Mouse (Mus musculus) brain, adult 2 months (tissue): ENCODE measurements around the gene Adamtsl2.
A peak's percentile ranks its signal among the peaks of the same experiment; 100 is the strongest.

Experiments used
- DNase-seq: peaks from one replicate; pipeline ENCODE4 v3.0.0; 2011; ENCODE audit warnings: low read depth, low spot score

The Adamtsl2 gene

DNA sequence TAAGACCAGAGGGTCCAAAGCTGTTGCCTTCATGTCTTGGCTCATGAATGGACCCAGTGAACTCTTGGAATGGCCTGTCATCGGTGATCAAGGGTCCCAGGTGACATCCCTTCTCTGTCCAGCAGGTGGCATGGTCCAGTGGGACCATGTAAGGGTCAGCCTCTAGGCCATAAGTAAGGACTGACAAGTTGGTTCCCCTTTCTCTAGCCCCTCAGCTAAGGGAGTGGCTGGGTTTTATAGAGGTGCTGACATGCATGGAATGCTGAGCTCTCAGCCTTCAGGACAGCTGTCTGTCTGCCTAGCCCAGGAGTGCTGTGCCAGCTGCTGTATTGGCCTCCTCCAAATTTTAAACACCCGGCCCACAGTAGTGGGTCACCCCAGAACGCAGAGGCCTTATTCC lies 3.7 kb upstream of the Adamtsl2 start:
- peak; percentile 44 for DNase-seq

DNA sequence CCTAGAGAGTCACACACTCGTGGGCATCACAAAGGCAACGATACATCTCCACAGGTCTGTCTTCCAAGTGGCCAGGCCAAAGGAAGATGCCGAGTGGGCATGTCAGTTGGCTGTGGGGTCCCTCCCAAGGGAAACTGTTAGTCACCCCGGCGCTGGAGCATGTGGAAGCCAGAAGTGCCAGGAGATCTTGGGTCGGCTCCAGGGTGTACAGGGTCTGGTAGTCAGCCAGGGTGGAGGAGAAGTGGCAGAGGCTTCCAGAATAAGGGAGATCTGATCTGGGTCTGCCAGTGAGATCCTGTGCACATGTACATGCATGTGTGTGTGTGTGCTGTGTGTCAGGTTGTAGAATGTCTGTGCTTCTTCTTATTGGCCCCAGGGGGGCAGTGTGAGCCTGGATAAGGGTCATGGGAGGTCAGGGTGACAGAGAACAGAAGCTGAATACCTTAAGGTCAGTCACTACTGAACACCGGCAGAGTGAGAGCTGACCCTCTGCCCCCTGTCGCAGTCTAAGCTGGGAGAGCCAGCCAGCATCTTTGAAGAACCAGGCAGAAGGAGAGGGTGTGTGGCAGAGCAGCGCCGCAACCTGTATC lies 1.4 kb upstream of the Adamtsl2 start:
- DNase-seq = peak; percentile 35

GRCm38 (mm10) chr2:27078312-27078711 lies 867 bp upstream of the Adamtsl2 start:
- DNase-seq = no peak

- no peak for DNase-seq
Observed at GRCm38 (mm10) chr2:27079649-27080048, 470 bp downstream of the Adamtsl2 start.

GRCm38 (mm10) chr2:27083761-27084475 lies 4.7 kb downstream of the Adamtsl2 start:
- no peak for DNase-seq

GRCm38 (mm10) chr2:27084963-27085362 lies 5.8 kb downstream of the Adamtsl2 start:
- peak; percentile 36 for DNase-seq

- no peak for DNase-seq
Observed at GRCm38 (mm10) chr2:27085801-27086200, 6.6 kb downstream of the Adamtsl2 start.

DNA sequence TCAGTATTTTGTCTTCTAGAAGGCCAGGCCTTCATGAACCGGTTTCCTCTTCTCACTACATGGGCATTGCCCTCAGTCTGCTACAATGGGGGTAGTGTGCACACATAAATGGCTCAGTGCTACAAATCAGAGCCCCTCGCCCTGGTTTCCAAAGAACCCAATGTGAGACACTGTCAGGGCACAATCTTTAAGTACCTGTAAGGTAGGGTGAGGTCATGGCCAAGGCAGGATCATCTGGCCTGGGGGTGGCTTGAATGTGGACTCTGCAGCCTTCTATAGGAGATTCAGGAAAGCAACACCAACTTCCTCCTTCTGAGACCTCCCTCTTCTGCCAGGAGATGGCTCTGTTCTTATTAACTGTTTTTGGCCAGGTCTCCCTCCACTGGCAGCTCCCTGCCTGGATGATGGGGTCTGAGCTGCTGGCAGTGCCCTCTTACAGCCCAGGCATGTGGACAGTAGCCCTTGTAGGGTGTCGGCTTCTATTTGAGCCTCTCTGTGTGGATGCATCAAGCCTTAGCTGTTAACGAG lies 7.4 kb downstream of the Adamtsl2 start:
- no peak for DNase-seq

- no peak for DNase-seq
Observed at GRCm38 (mm10) chr2:27087581-27087980, 8.4 kb downstream of the Adamtsl2 start.

- peak; percentile 54 for DNase-seq
Observed at GRCm38 (mm10) chr2:27088071-27088644, 9.0 kb downstream of the Adamtsl2 start.

- DNase-seq = no peak
Observed at GRCm38 (mm10) chr2:27088700-27089099, 9.5 kb downstream of the Adamtsl2 start.

DNA sequence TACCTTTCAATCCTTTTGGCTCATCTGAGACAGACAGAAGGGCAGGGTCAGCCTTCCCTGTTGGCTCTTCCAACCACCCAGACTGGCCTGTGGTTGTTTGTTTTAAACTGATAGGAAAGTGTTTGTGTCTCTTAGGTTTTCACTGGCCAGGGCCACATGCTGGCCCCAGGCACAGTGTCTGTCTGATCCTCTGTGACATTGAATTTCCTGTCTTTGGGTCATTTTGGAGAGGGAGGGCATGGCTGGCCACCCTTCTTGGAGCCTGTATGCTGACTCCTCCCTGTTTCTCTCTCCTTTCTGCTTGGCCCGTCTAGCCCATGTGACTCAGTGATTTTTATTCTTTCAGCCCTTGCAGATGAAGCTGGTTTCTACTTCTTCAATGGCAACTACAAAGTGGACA lies 10.1 kb downstream of the Adamtsl2 start:
- no peak for DNase-seq

DNA sequence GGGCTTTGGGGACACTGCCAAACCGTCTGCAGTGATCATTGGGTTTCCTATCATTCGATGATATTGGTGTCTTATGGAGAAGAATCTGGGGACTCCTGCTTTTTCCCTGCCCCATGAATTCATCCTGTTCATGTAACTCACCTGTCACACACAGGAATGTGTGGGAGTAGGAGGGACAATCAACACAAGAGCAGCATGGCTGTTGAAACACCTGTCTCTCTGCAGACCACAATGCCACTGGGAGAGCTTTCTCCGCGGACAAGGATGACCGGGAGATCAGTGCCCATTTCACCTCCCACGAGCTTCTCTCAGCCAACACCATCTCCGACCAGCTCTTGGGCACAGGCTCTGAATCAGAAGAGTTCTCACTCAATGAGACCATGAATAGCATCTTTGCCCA lies 16.0 kb downstream of the Adamtsl2 start:
- DNase-seq = no peak

DNA sequence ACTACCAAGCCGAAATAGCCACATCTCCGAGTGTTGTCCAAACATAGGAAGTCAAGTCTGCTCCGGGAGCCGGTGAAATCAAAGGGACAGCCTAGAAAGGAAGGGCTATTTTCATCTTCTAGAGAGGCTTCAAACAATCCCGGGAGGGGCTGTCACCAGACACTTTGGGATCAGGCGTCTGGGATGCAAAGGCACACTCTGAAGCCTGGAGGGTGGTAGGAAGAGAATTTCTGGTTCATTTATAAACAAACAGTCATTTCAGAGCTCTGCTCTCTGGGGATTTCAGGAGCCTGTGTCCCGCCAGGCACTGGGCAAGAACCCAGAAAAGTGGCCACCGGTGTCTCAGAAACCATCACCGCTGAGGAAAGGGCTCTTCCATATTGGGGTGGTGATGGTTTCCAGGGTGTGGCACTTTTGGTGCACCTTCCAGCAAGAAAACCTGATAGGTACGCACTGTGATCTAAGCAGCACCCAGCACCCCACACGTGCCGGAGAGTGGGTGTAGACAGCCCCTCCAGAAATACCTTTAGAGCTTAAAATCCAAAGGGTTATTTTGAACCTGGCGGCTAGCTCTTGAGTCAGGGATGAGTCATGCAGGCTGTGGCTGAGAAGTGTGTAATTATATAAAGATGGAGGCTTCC lies 17.3 kb downstream of the Adamtsl2 start:
- peak; percentile 93 for DNase-seq

GRCm38 (mm10) chr2:27097241-27097656 lies 18.1 kb downstream of the Adamtsl2 start:
- DNase-seq = peak; percentile 66

GRCm38 (mm10) chr2:27097776-27098175 lies 18.6 kb downstream of the Adamtsl2 start:
- peak; percentile 66 for DNase-seq

DNA sequence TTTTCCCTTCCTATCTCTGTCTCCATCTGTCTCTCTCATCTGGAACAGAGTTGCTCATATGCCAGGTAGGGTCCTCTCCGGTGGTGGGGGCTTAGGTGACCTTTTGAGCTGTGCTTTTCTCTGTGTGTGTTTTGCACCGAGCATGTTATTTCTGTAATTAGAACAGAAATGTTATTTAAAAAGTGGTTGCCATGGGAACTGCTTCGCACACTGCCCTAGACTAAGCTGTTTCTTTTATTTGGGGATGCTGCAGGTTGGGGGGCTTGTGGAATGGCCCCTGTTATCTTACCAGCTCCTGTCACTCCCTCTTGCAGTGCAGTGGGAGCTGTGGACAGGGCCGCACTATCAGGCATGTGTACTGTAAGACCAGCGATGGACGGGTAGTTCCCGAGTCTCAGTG lies 24.4 kb downstream of the Adamtsl2 start:
- peak; percentile 78 for DNase-seq

DNA sequence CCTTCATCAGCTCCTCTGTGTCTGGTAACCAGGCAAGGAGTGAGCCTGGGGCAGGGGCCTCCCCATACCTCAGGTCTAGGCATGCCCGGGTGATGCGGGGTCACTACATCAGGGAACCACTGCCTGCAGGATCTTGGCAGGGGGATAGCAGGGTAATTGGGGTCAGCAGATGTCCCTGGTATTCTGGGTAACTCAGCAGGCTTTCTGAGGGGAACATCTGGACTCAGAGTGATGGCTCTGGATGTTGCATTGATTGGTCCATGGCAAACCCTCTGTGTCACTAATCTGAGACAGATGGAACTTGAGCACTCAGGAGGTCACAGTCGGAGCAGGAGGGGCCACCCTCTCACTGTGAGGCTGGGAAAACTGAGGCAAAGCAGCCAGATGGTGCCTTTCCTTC lies 27.6 kb downstream of the Adamtsl2 start:
- peak; percentile 23 for DNase-seq

- DNase-seq = no peak
Observed at GRCm38 (mm10) chr2:27108144-27108543, 29.0 kb downstream of the Adamtsl2 start.

DNA sequence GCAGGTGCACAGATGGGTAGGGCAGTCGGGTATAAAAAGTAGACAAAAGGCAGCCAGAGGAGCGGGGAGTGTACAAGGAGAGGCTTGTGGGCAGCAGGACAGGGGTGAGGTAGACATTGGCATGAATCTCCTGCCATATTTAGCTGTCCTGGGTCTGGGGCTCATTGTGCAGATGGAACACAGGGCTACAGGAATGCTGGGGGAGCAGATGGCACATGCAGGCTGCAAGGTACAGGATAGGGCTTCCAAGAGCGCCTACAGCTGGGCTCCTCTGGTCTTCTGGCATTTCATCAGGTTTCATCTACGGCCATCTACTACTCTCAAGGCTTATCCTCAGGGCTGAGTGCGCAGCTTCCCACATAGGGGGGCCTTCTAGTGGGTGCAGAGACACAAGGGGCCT lies 29.9 kb downstream of the Adamtsl2 start:
- peak; percentile 91 for DNase-seq

DNA sequence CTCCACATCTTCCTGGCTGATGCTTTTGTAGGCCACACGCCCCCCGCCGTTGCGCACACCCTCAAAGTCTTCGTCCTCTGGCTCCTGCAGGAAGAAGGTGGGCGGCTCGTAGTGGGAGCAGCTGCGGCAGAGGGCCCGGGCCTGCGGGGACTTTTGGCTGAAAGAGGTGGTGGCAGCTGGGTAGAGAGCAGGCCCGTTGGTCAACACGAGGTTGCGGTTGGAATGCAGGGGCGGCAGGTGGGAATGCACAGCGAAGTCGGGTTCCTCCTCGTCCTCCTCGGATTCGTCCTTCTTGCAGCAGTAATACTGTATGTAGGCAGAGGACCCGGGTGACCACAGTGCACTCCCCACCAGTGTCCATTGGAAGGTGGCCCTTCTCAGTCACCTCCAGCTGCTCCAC lies 33.4 kb downstream of the Adamtsl2 start:
- DNase-seq = no peak

DNA sequence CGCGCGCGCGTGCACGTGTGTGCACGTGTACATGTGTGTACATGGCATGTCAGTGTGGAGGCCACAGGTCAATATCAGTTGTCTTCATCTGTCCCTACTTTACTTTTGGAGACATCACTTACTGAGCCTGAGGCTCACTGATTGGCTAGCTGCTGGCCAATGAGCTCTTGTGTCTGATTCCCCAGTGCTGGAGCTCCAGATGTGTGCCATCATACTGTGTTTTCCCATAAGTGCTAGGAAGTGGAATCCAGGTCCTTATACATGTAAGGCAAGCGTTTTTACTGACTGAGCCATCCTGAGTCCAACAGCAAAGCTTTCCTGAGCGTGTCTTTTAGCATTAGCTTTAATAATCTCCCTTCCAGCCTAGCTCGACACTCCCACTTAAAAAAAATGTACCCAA lies 35.0 kb downstream of the Adamtsl2 start:
- DNase-seq = no peak
